Mouse (Mus musculus): Measurements from ENCODE around the gene Rec114.

The Rec114 gene

DNA sequence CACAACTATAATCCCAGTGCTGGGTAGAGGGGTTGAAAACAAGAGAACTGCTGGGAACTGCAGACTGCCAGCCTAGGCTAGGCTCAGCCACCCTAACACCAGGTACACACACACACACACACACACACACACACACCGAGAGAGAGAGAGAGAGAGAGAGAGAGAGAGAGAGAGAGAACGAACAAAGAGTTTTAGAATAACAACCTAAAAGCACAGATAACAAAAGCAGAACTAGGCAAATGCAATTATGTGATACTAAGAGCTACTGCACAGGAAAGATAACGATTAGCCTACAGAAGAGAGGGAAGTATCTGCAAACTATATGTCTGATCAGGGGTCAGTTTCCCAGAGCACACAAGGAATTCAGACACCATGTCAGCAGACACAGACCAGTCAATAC is 24.8 kb downstream of the Rec114 start:
- no peak for DNase-seq (ENCODE audit: extremely low spot score, low spot score)

DNA sequence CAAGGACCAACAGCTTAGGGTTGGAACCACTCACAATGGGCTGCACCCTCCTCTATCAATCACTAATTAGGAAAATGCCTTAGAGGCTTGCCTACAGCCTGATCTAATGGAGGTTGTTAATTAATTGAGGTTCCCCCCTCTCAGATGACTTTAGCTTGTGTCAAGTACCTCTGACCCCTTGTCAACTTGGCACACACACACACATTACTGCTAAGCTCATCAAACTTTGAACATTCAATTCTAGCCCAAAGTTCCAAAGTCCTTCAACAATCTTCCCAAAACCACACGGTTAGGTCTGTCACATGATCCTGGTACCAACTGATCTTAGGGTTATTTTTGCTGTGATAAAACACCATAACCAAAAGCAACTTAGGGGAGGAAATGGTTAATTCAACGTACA is 26.9 kb downstream of the Rec114 start:
- no peak for DNase-seq (ENCODE audit: extremely low spot score, low spot score)

DNA sequence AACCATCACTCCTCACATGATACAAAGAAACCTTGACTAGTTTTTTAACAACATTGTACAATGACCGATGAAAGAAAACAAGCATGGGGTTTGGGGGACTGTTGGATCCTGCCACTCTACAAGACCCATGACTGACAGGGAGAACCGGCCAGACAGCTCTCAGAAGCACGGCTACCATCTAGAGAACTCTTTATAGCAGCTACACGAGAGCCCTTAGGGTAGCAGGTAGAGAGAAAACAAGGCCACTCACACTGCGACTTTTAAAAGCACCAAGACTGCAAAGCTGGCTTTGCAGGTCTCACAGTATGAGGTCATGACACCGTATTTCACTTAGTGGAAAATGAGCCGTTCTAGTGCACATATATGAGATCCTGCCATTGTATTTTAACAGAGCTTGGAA is 33.1 kb downstream of the Rec114 start:
- DNase-seq (ENCODE audit: extremely low spot score, low spot score) = no peak

DNA sequence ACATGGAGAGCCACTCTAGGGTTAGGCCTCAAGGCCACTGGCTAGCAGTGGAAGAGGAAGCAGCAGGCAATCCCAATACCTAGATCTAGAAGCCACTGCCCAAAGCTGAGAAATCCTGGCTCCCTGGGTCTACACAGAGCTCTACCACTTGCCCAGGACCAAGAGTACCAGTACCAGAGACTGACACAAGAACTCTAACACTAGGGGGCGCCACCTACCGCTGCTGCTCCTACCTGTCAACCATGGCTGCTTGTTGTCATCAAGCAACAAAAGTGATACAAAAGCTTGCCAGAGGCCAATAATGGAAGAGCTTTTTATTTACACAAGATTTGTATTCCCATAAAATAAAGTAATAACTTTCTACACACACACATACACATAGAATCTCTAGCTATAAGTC is 33.8 kb downstream of the Rec114 start:
- peak; percentile 62 for DNase-seq (ENCODE audit: extremely low spot score, low spot score)

DNA sequence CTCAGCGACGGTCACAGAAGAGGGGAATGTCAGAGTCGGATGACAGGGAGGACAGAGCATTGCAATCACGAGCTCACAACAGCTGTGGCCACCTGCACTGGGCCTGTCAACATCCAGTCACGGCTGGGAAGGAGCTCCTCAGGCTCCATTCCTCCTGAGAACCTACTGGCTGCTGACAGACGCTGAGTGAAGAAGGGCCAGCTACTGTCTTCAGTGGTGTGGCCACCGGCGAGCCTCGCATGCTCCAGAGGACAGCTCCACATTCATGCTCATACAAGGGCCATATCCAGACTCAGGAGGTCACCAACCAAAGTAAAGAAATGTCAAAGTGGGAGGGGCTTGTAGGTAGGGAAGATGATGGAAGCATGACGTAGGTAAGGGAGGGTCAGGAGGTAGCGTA is 36.0 kb downstream of the Rec114 start:
- no peak for DNase-seq (ENCODE audit: extremely low spot score, low spot score)

DNA sequence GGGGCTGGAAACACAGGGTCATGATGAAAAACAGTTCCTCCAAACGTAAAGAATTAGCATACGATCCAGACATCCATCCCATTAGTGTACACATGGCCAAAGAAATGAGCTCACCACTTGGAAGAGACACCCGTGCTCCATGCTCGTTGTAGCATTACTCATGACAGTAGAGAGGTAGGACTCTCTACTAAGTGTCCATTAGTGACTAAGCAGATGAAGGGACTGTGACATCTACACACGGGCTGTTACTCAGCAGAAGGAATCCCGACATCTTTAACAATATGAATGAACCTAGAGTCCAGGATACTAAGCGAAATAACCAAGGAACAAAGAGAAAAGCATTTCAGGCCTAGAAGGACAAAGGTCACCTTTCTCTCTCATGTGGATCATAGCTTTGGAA is 37.7 kb downstream of the Rec114 start:
- no peak for DNase-seq (ENCODE audit: extremely low spot score, low spot score)

DNA sequence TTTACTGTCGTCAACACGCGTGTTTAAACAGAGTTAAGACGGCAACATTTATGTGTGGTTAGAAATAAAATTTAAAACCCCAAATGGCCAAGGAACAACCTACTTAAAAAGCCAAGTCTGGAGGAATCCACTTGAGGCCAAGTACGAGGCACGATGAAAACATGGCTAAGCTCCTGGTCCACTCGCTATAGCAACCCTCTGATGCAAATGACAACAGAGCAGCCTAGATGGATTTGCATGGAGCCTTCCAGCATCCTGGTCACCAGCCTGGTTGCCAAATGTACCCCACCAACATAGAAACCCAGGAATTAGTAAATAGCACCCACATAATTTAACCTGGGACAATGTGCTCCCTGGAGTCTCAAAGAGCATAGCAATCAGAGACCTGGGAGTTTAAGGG is 40.0 kb downstream of the Rec114 start:
- DNase-seq (ENCODE audit: extremely low spot score, low spot score) = no peak

DNA sequence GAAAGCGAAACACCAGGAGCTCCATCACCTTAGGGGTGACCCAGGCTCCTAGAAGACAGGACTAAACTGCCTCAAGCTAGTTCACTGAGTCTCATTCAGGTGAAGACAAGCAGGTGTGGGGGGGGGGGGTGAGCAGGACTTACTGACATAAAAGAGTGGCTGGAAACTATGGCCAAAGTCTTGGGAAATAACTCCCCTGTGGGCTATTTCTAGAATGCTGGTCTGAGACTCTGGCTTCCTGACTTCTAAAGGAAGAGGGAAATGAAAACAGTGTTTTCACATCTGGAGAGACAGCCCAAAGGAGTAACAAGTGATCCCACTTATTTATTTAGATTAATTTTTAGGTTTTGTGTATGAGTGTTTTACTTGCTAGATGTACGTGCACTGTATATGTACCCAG is 42.0 kb downstream of the Rec114 start:
- DNase-seq (ENCODE audit: extremely low spot score, low spot score) = no peak

DNA sequence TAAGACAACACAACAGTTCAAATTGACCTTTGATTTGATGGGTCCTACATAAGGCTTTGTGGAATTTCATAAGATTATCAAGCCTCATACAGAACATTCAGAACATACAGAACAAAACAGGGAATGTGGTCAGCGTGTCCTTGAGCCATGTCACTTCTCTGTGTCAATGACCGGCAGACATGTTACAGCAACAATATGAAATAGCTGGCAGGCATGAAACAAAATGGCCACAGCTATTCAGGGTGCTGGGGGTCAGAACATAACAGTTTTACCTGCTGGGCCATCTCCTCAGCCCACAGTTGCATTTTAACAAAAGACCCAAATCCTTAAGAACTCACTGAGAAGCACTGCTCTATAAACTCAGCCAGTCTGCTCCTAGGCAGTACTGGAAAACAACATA is 45.3 kb downstream of the Rec114 start:
- no peak for DNase-seq (ENCODE audit: extremely low spot score, low spot score)

DNA sequence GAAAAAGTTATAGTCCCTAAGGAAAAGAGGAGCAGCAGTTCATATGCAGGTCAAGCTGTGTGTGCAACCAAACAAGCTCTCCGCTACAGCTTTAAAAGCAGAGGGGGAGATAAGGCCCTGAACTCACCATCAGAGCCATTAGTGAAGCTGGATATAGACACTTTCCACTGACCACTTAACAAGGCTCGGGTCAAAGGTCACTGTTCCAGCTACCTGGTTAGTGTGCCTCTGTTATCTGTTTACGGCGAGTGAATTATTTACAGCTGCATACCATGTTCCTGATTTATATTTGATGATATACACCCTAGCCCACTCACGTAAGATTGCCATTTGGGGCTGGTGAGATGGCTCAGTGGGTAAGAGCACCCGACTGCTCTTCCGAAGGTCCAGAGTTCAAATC is 52.3 kb downstream of the Rec114 start:
- DNase-seq (ENCODE audit: extremely low spot score, low spot score) = no peak

DNA sequence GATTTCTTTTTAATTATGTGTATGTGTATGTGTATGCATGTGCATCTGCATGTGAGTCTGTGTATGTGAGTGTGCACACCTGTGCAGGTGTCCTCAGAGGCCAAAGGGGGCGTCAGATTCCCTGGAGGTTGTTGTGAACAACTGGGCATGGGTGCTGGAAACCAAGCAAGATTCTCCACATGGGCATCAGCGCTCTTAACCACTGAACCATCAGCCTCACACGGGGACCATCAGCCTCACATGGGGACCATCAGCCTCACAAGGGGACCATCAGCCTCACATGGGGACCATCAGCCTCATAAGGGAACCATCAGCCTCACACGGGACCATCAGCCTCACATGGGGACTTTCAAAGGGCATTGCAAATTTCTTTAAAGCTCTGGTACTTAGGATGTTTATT is 53.1 kb downstream of the Rec114 start:
- no peak for DNase-seq (ENCODE audit: extremely low spot score, low spot score)

DNA sequence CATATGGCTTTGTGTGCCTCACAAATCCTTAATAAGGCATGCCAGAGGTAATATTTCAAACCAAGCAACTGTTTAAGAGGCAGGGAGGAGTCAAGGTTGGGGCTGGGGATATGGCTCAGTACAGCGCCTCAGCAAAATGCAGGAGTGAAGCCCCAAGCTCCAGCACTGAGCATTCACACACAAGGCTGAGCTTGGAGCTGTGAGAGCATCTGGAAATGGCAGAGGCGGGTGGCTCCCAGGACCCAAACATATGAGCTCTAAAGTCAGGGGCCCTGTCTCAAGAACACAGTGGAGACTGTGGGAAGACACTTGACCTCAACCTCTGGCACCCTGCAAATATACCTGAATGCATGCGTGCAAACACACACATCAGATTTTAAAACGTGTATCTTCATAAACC is 55.7 kb downstream of the Rec114 start:
- no peak for DNase-seq (ENCODE audit: extremely low spot score, low spot score)

DNA sequence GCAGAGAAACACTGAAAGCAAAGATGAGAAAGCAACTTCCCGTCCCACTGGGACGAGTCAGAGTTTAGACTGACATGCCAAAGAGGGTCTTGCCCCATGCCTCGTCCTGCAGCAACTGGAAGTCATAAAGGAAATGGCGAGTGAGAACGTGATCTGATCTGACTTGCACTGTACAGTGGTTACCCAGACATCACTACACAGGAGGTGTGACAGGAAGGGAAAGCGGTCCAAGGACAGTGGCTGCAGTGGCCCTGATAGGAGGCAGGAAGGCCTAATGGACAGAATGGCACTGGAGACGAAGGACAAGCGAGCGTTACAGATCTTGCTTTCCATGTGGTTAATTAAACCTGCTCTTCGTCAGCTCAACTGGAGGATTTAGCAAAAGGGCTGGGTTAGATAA is 58.5 kb downstream of the Rec114 start:
- DNase-seq (ENCODE audit: extremely low spot score, low spot score) = no peak

DNA sequence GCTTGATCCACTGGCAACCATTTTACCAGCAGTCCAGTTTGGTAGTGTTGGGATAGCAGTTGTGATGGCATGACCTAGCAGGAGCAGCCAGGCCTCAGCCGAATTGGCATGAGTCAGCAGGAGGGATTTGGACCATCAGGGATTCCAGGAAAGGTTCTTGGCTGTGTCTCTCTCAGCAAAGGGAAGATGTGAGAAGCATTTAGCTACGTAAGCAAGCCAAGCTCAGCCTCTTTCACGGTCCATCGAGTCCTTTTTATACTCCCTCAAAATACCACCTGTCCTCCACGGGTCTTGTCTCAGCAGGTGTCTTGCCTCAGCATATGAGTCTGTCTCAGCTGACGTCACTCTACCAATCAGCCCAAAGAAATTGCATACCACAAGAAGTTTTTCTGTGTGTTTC is 60.4 kb downstream of the Rec114 start:
- DNase-seq (ENCODE audit: extremely low spot score, low spot score) = no peak

DNA sequence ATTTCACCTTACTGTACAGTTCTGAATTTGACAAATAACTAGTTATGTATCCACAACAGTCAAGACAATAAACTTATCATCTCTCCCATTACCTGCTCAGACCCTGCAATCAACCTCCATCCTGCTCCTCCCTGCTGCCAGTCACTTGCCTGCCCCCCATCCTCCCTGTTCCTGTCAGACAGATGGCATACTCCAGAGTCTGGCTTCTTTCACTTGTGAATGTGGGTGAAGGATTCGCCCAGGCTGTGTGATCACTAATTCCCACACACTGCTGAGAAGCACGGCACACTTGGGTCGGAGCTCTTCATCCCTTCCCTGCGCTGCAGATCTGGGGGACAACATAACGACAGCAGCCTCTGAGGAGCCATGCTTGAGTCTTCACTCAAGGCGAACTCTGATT is 61.7 kb downstream of the Rec114 start:
- no peak for DNase-seq (ENCODE audit: extremely low spot score, low spot score)

DNA sequence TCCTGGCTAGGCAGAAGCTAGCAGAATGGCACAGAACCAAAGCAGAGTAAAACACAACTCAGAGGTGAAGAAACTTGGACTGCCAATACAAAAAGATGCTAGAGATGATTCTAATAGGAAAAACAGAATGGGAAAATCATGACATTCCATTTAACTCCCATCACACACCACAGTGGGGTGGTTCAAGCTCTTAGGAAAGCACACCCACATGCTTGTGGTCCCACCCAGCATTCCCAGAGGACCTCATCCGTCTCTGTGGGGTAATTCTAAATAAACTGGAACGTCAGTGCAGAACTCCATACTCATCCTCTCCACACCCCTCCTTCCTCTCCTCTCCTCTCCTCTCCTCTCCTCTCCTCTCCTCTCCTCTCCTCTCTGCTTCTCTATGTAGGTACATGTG is 62.4 kb downstream of the Rec114 start:
- no peak for DNase-seq (ENCODE audit: extremely low spot score, low spot score)

DNA sequence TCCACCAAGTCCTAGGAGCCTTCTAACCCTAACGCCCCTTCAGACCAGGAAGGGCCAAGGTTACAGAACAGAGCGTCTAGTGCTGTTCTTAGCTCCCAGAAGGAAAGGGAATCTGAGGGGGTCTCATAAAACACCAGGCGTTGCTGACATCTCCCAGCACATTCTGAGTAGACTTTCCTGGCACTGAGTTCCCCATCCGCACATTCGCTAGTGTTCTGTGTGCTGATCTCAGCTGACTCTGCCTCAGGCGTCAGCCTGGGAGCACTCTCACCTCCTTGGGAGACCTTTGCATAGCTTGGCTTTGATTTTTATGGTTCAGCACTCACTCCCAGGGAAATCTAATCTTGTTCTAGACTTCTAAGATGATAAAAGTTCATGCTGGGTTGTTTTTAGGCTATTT is 68.4 kb downstream of the Rec114 start:
- no peak for DNase-seq (ENCODE audit: extremely low spot score, low spot score)

DNA sequence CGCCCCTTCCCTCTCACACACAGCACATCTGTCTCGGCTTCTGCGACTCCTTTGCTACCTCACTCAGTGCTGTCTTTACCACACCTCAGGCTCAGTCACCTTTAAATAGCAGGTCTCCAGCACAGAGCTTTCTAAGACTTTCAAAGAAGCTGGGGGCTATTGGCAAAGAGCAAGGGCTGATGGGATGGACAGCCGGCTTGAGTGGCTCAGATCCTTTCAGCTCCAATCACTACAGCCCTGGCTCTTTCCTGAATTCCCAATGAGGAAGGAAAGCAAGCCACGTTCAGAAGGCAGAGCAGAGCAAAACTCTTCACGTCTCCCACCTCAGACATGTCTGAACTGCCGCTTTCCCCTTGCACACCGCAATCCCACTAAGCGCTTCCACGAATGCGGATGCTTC is 69.0 kb downstream of the Rec114 start:
- no peak for DNase-seq (ENCODE audit: extremely low spot score, low spot score)

DNA sequence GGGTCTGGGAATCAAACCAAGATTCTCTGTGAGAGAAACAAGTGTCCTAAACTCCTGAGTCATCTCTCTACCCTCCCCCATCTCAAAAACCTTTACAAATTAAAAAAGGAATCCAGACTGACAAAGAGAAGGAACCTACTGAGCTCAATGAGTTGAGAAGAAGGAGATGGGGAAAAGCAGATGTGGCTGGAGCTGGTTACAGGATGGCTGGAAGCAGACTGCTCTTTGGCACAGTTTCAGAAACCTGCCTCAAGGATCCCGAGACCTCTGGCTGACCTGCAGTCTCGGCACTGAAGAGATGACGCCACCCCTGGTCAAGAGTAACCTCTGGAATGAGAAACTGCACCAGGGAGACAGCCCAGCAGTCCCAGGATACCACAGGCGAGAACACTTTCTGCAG is 71.3 kb downstream of the Rec114 start:
- no peak for DNase-seq (ENCODE audit: extremely low spot score, low spot score)

DNA sequence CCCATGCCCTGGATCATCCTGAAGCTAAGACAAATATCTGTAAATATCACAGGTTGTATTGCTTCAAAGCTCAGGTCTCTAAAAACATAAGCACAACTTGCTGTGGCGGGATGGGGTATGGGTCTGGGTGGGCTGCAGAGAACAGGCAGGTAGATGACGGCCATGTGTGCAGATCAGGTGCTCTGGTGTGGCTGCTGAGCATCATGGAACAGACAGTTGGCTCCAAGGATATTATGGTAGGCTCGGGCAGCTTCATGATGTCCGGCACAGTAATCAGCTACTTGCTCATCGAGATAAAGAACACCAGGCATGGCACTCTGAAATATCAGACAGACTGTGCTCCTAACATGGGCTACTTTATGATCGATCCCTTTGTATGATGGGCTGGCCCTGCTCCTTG is 73.9 kb downstream of the Rec114 start:
- no peak for DNase-seq (ENCODE audit: extremely low spot score, low spot score)

DNA sequence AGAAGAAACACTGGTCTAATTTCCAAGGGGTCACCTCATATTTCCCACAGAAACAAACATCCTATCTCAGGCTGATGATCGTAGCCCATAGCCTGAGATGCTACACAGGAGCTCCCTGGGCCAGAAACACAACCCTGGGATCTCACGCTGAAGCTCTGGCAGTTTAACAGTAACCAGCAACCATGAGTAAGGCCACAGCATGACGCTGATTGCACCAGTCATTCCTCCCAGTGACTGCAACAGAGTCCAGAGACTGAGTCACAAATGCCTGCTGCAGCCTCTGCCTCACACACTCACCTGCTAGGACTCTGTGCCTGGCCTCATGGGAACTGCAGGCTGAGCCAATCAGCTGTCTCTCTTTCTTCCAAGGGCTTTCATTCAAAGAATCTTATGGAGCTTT is 74.7 kb downstream of the Rec114 start:
- no peak for DNase-seq (ENCODE audit: extremely low spot score, low spot score)

DNA sequence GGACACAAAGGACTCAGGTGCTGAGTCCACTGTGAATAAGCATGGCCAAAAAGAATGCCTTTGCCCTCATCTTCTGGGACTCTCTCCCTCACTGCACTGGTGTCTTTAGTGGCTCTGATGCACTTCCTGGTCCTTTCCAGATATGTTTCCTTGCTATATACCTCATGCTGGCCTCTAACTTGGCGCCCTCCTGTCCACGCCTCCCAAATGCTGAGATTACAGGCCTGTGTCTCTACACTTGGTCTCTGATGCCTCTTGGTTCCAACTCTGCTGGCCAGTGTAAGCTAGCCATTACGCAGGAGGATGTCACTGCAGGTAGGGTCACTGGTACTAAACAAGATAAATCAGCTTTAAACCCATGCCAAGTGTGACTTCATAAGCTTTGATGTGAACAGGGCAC is 75.6 kb downstream of the Rec114 start:
- no peak for DNase-seq (ENCODE audit: extremely low spot score, low spot score)

DNA sequence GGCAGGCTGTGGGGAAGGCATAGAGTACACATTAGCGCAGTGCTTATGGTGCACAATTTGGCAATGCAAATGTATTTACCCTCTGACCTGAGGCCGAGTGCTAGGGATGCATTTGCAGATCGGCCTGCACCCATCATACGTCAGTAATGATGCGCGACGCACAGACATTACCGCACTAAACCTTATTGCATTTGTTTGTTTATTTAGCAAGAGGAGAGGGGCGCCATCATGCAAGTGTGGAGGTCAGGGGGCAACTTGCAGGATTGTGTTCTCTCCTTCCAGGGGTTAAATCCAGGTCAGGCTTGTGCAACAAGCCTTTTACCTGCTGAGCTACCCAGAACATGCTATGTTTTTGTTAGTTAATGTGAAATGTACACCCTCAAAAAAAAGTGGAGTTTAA is 76.5 kb downstream of the Rec114 start:
- no peak for DNase-seq (ENCODE audit: extremely low spot score, low spot score)

DNA sequence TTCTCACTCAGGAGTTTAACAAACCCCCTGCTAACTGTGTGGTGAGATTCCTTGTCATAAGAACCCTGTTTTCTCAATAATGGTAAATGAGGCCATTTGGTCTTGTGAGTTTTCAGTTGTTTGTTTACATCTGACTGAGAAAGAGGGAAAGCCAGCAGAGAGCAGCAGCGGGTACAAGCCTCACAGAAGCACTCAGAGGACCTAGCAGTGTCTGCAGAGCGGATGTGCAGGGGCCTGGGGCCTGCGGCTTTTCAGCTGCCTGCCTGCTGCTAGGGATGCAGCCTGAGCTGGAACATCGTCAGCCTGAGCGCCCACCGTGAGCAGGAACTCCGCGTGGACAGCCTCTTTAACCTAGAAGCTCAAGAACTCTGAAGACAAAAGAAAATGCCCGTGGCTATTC is 77.6 kb downstream of the Rec114 start:
- no peak for DNase-seq (ENCODE audit: extremely low spot score, low spot score)

DNA sequence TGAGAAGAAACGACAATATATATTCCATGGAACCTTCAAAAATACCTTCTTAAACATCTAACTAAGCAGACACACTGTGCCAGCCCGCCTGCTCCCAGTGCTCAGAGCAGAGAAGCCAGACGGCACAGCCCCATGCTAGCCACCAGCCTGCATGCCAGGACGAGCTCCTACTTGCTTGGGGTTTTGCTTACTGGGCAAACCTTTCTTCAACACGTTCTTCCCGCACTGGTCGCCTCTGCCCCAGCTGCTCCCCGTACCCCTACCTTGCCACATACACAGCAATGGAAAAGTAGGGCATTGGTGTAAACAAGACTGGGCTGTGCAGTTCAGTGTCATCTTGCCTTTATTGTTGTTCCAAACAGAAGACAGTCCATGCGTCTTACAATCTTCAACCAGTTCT is 78.3 kb downstream of the Rec114 start:
- DNase-seq (ENCODE audit: extremely low spot score, low spot score) = no peak

Data from neural tube, embryonic 10.5 days (tissue).